Mouse (Mus musculus): Measurements from ENCODE around the gene Uqcrfs1. TPM values are rescaled to one million over a fixed set of nuclear protein-coding genes. Genes with fewer than 3 reads are reported as not detected.
A peak's percentile ranks its signal among the peaks of the same experiment; 100 is the strongest.

Gene Uqcrfs1
- 100 to 1,000 TPM; 152 to 156 TPM for total RNA-seq (2021)
- long read RNA-seq, transcript Uqcrfs1-201 (2 exons, 1,363 nt), result major isoform, 144 of 149 reads
- long read RNA-seq, partial matches to known transcripts, result 0 of 149 reads
- long read RNA-seq, other reads (novel, unspliced or antisense), result 5 of 149 reads

- peak; percentile 97 for DNase-seq (ENCODE audit: low spot score in 2 of 2)
These were observed at the start of gene Uqcrfs1 for GRCm38 (mm10) chr13:30544856-30545604. Uqcrfs1 (minus strand) TSS chr13:30545362.

- DNase-seq (ENCODE audit: low spot score in 2 of 2), result no peak
These were observed 40.6 kb upstream of the Uqcrfs1 start for GRCm38 (mm10) chr13:30585786-30586185.

- no peak for DNase-seq (ENCODE audit: low spot score in 2 of 2)
These were observed 37.4 kb upstream of the Uqcrfs1 start for GRCm38 (mm10) chr13:30582541-30582940.

- no peak for DNase-seq (ENCODE audit: low spot score in 2 of 2)
These were observed 33.6 kb upstream of the Uqcrfs1 start for GRCm38 (mm10) chr13:30578806-30579205.

GRCm38 (mm10) chr13:30576819-30577218, 31.7 kb upstream of the Uqcrfs1 start:
- DNase-seq (ENCODE audit: low spot score in 2 of 2), result no peak

GRCm38 (mm10) chr13:30572971-30573370, 27.8 kb upstream of the Uqcrfs1 start:
- DNase-seq (ENCODE audit: low spot score in 2 of 2), result no peak

GRCm38 (mm10) chr13:30570182-30570581, 25.0 kb upstream of the Uqcrfs1 start:
- DNase-seq (ENCODE audit: low spot score in 2 of 2), result no peak

- DNase-seq (ENCODE audit: low spot score in 2 of 2), result no peak
These were observed 22.4 kb upstream of the Uqcrfs1 start for GRCm38 (mm10) chr13:30567571-30567970.

- DNase-seq (ENCODE audit: low spot score in 2 of 2), result peak; percentile 63 to 78
These were observed 21.6 kb upstream of the Uqcrfs1 start for GRCm38 (mm10) chr13:30566767-30567166.

GRCm38 (mm10) chr13:30560603-30561002, 15.4 kb upstream of the Uqcrfs1 start:
- DNase-seq (ENCODE audit: low spot score in 2 of 2), result no peak

GRCm38 (mm10) chr13:30560052-30560451, 14.9 kb upstream of the Uqcrfs1 start:
- no peak for DNase-seq (ENCODE audit: low spot score in 2 of 2)

- no peak for DNase-seq (ENCODE audit: low spot score in 2 of 2)
These were observed 12.6 kb upstream of the Uqcrfs1 start for GRCm38 (mm10) chr13:30557751-30558150.

GRCm38 (mm10) chr13:30553051-30553587, 8.0 kb upstream of the Uqcrfs1 start:
- no peak for DNase-seq (ENCODE audit: low spot score in 2 of 2)

- DNase-seq (ENCODE audit: low spot score in 2 of 2), result no peak
These were observed 4.2 kb upstream of the Uqcrfs1 start for GRCm38 (mm10) chr13:30549339-30549738.

- peak; percentile 51 to 86 for DNase-seq (ENCODE audit: low spot score in 2 of 2)
These were observed 3.7 kb upstream of the Uqcrfs1 start for GRCm38 (mm10) chr13:30548835-30549234.

GRCm38 (mm10) chr13:30530761-30531160, 14.4 kb downstream of the Uqcrfs1 start:
- DNase-seq (ENCODE audit: low spot score in 2 of 2), result peak; percentile 36 to 74

- DNase-seq (ENCODE audit: low spot score in 2 of 2), result no peak
These were observed 20.2 kb downstream of the Uqcrfs1 start for GRCm38 (mm10) chr13:30524961-30525360.

- no peak for DNase-seq (ENCODE audit: low spot score in 2 of 2)
These were observed 21.2 kb downstream of the Uqcrfs1 start for GRCm38 (mm10) chr13:30523971-30524370.

- DNase-seq (ENCODE audit: low spot score in 2 of 2), result no peak
These were observed 21.8 kb downstream of the Uqcrfs1 start for GRCm38 (mm10) chr13:30523246-30523891.

GRCm38 (mm10) chr13:30521282-30521902, 23.8 kb downstream of the Uqcrfs1 start:
- DNase-seq (ENCODE audit: low spot score in 2 of 2), result no peak

GRCm38 (mm10) chr13:30518191-30518590, 27.0 kb downstream of the Uqcrfs1 start:
- no peak for DNase-seq (ENCODE audit: low spot score in 2 of 2)

- no peak for DNase-seq (ENCODE audit: low spot score in 2 of 2)
These were observed 37.5 kb downstream of the Uqcrfs1 start for GRCm38 (mm10) chr13:30507651-30508050.
